Mouse (Mus musculus) kidney, postnatal 36 days (tissue): ENCODE data around the gene Btbd19.

Experiments used
- DNase-seq, 2 experiments: peaks; one replicate each; pipeline ENCODE4 v3.0.0; 2021 to 2022; ENCODE audit warnings: mixed read lengths in 2 of 2

Gene Btbd19

DNA sequence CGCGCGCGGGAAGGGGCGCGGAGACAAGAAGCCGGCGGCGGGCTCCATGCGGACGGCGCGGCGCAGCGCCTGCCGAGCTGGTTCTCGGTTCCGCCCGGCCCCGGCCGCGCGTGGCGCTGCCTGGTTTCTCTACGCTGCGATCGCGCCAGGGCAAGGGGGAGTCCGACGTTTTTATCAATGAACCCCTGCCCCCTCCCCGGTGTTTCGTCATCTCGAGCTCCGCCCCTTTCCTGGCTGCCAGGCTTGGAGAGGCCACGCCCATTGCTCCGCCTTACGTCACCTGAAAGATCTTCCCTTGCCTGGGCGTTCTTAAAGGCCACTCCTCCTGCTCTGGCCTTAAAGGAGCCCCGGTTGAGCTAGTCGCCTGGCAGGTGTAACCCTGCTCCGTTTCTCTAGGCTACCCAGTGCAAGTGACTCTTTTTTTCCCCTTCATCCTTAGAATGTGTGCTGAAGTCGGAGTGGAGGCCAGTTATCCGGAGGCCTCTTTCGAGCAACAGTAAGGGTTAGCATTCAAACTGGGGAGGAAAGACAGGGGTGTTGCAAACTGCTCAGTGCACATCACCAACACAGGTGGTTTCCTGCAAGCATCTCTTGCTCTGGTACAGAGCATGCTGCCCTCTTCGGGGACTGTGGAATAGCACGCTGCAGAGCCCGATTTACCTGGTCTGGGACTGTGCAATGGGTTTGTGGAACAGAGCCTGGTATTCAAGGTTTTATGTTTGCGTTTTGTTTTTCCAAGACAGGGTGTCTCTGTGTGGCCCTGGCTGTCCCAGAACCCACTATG lies 8.5 kb upstream of the Btbd19 start, which contains the start of gene Plk3:
TSS of gene Plk3 (minus strand) at position 147 of the 784 bp plus-strand sequence.
- peak; percentile 98 to 99 for DNase-seq

DNA sequence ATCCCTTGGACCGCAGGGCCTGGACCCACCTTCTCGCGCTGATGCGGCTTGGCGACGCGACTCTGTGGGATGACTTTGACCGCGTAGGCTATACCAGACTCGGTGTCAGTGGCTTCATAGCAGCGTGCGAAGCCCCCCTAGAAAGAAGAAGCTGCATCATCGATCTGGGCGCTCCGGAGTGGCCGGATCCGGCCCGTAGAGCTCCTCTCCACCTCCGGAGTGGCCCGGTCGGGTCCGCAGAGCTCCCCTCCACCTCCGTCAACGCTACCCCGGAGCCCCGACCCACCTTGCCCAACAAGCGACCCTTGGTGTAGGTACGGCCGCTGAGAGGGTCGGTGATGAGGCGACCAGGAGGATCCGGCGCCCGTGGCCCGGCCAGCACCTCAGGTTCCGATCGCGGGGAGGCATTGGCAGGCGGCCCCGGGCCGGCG lies 7.9 kb upstream of the Btbd19 start:
- DNase-seq, result no peak

DNA sequence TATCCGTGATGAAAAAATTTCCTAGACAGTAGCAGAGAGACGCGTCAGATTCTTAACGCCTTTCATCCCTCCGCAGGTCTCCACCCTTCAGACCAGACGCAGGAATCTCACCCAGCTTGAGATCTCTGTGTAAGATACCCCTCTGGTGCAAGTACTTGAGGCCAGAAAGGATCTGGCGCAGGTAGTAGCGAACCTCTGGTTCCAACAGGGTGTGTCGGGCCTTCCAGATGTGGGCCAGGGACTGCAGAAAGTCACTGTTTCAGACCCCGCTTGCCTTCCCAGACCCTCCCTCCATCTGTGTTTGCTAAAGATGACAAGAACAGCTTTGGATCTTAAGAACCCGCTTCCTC lies 7.2 kb upstream of the Btbd19 start:
- DNase-seq, result no peak

DNA sequence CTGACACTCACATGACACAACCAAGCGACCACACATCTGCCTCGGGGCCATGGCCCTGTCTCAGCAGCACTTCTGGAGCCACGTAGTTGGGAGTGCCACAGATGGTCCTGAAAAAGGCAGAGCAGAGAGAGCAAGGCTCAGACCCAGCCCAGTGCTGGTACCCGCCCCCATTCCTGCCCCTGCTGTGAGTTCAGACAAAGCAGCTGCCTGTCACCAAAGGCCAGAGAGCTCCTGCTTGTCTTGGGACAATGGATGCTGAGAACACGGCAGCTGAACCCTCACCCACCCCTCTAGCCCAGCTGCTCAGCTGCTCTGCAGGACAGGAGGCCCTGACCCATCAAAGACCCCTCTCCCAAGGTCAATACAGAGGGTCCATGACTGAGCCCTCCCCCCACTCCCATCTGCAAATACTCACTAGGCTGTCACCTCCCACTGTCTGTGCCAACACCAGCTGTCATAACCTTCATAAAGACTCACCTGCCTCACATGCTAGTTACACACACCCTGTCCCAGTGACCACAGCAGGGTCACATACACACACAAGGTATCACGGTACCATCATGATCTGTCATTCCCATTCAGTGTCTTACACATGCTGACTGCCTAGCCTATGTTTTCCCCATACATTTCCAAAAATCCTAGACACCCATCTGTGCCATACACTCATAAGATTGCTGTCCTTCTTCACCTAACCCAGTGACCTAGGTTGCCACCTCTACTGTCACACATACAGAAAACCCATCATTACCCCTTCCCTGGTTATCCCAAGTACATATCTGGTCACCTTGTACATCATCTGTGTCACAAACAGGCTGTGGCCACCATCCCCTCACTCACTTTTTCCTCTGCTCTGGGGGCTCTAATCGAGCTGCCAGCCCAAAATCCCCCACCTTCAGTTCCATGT lies 6.6 kb upstream of the Btbd19 start:
- no peak for DNase-seq

DNA sequence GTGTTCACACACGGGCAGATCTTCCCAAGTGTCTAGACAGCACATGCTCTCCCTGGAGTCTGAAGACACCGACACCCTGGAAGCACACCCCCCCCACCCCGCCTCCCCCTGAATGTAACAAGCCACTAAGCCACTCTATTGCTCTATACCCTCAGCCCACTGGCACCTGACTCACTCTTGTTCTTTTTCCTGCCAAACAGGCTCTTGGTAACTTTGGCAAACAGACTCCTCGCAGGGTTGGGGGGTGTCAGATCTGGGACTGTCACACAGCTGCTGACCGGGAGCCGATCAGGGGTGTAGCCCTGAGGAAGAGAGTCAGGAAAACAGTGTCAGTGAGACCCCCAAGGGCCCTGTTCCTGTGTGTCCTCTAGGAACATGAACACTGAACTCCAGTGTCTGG lies 5.7 kb upstream of the Btbd19 start:
- no peak for DNase-seq

DNA sequence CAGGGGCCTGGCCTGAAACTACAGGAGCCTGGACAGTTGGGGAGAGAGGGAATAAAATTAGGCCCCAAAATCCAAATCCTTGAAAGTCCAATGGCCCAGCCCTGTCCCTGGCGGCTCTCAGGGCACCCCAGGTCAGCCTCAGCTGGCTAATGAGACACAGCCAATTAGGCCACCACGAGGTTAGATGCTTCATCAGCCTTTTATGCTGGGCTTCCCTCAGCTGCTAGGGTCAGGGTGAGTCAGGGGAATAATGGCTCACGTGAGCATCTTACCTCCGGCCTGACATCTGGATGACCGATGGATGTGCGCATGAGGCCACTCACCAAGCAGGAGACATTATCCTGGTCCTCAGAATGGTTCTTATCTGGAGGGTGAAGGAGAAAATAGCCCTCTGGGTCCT lies 5.3 kb upstream of the Btbd19 start:
- no peak for DNase-seq

DNA sequence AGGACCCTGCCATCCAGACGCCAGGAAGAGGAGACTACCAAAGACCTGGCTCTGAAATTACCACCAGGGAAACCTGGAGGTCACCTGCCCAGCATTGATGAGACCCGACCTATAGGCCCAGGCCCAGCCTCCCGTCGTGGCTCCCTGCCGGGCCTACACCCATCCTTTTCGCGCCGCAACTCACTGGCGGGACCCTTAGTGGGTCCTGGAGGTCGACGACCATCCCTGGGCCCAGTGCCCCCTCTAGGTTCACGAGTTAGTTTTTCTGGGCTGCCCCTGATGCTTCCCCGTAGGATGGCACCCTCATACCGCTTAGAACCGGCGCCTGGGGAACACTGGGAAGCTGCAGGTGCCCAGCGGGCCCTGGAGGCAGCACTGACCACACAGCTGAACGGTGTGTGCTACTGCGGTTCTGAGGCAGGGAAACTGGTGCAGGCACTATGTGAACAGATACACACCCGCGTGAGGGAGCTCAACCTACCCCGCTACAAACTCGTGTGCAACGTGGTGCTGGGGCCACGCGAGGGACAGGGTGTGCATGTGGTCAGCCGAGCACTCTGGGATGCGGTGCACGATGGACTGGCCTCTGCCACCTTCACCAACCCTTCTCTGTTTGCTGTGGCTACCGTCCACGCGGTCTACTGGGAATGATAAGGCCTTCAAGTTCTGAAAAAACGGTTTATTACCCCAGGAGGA lies 2.6 kb upstream of the Btbd19 start:
- no peak for DNase-seq

DNA sequence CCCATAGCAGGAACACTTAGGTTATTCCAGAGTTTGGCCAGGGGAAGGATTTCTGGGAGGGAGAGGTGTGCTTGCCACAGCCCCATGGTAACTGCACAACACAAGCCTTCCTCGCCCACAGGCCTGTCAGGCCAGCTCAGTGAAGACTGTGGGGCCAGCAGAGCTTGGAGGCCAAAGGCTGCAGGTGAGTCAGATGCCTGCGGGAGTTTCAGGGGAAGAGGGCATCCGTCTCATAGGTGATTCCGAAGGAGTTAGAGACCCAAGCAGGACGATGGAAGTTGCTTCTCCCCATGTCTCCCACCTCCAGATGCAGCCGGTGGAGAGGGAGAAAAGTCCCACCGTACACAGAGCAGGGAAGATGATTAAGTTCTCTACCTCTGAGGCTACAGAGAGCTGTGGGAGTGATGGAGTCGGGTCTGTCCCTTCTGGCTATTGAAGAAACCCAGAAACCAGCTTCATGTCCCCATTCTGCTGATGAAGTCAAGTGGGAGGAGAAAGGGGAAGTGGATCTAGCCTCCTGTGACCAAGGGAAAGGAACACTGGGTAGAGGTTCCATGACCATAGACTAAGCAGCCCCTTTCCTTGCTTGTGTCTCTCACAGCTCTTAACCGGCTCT lies 1.3 kb upstream of the Btbd19 start, which contains the start of gene Tctex1d4:
TSS of gene Tctex1d4 (plus strand) at position 120 of the 616 bp plus-strand sequence.
- DNase-seq, result no peak

DNA sequence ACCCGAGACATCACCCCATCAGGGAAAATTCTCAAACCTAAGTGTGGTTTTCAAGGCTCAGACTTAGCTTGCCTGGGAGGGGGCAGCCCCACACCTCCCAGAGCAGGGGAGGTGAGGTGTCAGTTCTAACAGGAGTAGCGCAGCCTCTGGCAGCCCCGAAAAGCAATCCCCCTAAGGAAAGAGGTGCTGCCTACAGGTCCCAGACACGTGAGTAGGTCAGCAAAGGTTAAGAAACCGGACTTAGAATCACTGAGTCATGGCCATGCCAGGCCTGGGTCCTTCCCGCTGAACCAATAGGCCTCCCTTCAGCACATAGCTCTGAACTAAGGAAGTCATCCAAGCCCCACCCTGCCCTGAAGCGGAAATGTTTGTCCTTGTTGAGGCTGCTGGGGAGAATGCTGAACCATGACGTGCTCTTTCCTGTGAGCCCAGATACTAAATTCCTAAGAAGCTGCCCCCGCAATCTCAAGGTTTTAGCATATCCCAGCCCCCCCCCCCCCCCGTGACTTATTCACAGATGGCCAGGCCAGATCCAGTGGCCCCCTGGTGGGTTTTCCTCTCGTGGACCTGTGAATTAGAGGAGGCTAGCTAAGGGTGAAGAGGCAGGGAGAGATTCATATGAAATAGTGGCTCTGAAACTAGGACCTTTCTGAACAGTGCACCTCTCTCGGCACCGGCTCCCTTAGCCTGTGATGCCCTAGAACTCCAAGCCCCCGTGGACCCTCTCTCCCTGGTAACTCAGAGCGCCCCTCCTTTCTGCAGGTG lies 567 bp upstream of the Btbd19 start:
- peak; percentile 81 to 91 for DNase-seq

DNA sequence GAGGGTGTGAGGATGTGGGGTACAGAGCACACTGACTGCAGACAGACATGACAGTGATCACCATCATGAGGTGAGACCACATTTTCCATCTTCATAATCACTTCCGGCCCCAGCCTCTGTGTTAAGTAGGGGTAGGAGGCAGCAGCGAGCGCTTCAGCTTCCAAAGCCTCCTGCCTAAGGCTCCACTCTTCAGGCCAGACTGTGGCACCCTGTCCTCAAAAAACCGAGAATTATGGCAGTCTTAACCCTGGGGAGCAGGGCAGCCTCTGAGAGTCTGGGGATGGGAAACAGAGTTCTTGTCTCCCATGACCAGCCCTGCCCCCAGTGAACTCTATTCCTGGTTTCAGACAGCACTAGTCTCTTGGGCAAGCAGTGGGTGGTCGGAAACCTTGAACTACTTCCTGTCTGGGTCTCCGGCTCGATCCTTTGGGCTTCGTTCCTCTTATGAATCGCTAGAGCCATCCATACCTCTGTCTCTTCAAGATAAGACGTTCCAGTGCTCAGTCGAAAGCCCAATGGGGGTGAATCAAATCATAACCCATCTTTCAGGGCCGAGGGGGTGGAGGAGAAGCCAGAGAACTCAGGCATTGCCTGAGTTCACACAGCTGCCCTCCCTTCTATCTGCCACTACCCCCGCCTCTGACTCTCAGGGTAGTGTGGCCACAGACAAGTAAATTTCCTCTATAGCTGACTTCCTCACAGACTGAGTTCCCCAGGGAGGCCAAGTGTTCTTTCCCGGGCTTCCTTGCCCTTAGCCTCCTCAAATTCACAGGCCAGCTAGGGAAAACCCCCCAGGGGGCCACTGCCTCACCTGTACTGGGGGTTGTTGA lies 792 bp downstream of the Btbd19 start:
- peak; percentile 50 for DNase-seq

DNA sequence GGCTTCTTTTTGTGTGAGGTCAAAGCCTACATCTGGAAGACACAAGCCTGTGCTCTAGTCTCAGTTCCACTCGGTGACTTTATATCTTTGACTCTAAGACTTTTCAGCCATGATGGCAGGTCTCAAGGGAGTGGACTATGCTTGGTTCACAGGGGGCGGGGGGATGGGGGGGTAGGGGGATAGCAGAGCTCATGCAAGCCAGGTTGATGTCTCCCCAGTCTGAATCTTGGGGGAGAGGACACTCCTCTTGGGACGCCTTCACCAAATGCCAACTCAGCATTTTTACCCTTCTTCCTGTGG lies 1.4 kb downstream of the Btbd19 start:
- no peak for DNase-seq

DNA sequence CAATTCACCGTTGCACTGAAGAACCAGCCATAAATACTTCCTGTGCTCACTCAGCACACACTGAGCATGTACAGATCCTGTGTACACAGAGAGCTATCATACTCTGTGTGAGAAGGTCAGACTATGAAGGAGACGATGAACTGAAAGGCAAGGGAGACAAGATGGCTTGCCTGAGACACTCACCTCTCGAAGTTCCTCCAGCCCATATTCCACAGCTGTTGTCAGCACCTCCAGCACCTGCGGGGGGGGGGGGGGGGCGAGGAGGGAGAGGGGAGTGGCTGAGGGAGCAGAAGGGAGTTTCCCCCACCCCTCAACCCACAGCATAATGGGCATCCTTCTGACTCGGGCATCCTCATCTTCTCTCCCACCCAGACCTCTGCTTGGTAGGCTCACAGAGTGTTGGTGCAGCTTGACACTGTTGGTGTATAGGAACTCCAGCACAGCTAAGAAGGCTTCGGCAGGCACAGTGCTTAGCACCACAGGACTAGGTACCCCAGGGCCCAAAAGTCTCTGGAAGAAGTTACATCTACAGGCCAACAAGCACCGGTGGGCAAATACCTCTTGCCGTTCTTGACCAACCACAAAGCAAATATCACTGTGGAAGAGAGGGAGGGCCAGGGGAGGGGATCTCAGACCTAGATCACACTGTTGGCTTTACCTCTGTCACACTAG lies 1.8 kb downstream of the Btbd19 start:
- DNase-seq, result no peak

DNA sequence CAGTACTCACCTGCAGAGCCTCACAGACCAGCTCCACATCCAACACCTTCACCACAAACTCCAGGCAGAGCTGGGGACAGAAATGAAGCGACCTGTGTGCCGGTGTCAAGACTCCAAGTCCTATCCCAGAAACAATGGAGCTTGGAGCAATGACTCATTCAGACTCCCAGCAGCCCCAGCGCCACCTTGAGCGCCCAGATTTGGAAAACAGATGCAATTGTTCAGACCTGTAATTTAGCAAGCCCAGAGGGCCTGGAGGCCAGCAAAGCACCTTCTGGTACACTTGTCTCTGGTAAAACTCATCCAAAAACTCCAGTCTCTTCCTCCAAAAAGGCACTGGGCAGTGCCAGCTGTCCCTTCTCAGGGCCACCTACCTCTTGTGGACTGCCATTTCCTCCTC lies 3.3 kb downstream of the Btbd19 start:
- no peak for DNase-seq

DNA sequence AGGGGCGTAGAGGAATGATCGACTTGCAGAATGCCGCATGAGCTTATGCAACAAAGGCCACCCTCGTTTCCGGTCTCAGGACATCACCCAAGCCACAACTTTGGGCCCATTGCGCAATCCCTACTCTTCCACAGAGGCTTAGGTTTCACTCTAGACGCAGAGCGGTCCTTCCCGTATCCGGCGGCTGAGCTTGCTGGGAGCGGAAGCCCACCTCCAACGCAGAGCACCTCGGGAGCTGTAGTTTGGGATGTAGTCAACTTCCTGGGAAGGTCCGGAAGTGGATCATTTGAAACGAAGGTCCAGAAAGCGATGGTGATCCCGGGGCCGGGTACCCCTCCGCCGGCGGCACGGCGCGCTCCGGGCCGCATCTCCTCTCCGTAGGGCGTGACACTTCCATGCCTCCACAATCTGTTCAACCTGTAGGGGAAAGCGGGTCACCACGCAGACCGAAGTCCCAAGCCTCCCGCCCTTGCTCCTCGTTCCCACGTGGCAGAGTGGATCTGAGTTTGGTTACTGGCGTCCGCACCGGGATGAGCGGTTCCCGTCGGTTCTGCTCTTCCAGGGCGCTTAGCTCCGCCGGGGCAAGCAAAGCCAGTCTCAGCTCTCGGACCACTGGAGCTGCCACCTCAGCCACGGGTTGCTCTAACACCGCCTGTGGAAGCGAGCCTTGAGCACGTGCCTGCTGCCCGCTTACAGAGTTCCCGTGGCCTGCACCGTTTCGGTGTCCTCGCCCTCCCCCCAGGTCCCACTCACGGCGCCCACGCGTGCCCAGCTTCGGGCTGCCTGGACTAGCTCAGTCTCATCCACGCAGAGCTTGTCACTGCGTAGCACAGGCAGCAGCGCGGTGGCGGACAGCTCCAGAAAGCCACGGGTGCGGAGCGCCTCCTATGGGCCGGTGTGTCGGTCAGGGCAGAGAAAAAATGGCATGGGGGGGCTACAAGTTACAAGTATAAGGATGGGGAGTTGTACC lies 4.8 kb downstream of the Btbd19 start:
- peak; percentile 95 to 99 for DNase-seq

DNA sequence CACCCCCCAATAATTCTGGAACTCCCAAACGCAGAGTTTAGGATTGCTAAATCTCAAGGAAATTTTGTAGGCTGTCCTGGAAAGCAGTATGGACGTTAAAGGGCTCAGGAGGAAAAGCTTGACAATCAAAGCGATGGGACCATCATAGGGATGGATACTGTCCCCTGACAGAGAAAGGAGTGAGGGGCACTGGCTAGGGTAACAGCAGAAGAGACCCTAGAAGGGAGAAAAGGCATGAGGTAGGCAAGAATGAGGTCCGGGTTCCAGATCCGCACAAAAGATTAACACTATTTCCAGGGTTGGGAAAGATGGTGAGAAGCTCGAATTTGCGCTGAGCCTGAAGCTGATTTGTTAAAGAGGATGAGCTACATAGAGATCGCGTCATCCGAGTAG lies 5.5 kb downstream of the Btbd19 start:
- no peak for DNase-seq

DNA sequence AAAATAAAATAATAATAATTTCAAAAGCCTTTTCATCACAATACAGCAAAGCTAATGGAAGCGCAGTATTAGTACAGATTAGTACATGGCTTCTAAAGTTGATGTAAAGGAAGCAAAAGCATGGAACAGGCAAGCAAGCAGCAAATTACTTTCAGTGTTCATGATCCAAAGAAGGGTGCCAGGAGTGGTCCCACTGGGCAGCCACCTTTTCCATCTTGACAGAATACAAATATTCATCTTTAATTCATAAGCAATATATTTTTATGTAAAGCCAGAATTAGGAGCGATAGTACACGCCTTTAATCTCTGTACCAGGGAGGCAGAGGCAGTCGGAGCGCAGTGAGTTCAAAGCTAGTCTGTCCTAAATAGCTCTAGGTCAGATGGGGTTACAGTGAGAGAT lies 5.9 kb downstream of the Btbd19 start:
- DNase-seq, result no peak

DNA sequence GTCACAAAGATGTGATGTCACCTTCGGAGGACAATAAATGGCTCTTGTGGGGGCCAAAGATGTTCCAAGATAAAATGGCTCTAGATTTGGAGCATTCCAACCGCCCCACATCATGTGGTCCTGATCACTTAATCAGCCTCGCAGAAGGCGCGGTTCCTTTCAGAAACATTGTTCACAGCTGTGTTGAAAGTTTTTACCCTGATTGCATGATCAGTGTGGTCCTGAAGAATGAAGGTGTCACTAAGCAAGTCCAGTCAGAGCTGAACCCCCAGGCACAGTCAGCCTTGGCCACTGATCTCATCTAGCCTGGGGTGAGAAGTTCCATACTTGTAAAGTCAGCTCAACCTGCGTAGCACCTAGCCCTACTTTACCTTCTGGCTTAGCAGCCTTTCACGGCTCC lies 7.6 kb downstream of the Btbd19 start:
- no peak for DNase-seq

DNA sequence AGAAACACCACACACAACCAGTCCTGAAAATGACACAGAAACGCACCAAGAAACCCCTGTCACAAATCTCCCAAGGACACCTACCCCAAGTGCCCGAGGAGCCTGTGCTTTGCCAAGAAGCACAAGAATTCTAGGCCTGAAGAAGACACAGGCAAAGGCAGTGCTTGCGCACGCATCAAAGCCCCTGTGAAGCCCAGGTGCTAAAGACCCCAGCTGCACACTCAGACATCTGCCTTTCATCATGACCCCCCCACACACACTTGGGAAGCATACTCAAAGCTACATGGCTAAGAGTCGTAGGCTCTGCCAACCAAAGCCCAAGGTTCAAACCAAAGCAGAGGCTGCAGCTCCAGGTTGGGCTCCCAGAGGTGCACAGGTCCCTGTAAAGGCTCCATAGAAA lies 9.9 kb downstream of the Btbd19 start:
- DNase-seq, result no peak

DNA sequence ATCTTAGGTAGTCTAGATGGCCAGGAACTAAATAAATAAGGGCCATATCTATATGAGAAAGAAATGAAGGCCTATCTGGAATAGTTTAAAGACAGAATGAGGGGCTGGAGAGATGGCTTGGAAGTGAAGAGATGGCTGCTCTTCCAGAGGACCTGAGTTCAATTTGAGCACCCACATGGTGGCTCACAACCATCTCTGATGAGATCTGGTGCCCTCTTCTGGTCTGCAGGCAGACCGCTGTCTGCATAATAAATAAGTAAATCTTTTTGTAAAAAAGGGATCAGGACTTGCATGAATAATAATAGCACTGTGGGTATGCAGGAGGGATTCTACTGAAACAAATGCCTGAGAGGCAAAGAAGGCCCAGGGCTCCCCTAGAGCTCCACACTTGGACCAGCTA lies 12.3 kb downstream of the Btbd19 start:
- no peak for DNase-seq

DNA sequence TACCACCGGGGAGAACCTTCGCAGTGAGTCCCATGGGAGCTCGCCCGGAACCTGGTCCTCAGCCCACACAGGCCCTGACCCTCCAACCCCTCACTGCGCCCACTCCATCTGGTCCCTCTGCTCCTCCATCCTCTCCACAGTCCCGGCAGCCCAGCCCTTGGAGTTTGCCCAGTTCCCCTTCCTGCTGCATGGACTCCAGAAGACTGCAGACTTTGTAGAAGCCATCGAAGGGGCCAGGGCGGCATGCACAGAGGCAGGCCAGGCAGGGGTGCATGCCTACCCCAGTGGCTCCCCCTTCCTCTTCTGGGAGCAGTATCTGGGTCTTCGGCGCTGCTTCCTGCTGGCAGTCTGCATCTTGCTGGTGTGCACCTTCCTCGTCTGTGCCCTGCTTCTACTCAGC lies 14.5 kb downstream of the Btbd19 start:
- no peak for DNase-seq
